Mouse (Mus musculus): ENCODE data around the gene Zbtb8b.
A peak's percentile ranks its signal among the peaks of the same experiment; 100 is the strongest.

DNA sequence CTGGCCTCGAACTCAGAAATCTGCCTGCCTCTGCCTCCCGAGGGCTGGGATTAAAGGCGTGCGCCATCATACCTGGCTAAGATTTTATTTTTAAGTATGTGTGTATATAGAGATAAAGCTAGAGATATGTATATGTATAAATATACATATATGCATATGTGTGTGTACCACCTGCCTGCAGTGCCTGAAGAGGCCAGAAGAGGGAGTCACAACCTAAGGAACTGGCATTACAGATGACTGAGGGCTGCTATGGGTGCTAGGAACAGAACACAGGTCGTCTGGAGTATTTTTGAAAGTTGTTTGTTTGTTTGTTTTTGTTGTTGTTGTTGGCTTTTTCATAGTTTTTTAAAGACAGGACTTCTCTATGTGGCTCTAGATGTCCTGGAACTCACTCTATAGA is 24.8 kb downstream of the Zbtb8b start:
- TF ChIP-seq CTCF (IDR thresholded peaks at IDR 0.05; ENCODE audit: low read depth) = peak; percentile 60
- TF ChIP-seq EP300 (IDR thresholded peaks at IDR 0.05; ENCODE audit: low read depth) = no peak

All from liver, embryonic 14.5 days (tissue).